Mouse (Mus musculus): ENCODE measurements around the gene Schip1.

Schip1 gene

DNA sequence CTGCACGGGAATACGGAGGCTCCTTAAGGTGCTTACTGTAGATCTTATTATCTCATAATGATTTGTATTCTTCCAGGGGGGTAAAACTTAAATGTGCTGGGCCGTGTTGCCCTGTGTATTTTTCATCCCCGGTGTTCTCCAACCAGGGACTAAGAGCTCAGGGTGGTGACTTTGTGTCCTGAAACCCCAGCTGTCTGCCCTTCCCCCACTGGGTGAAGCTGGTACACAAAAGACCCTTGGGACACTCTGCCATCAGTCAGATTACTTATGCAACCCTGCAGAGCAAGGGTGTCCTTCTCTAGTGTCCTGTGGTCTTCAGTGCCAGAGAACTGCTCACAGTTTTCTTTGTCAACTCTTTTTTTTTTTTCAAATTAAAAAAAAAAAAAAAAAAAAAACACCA is 520.6 kb downstream of the Schip1 start:
- DNase-seq (ENCODE audit: low spot score) = no peak

GRCm38 (mm10) chr3:68586646-68587064 is 522.1 kb downstream of the Schip1 start:
- DNase-seq (ENCODE audit: low spot score) = no peak

- no peak for DNase-seq (ENCODE audit: low spot score)
These were observed 523.1 kb downstream of the Schip1 start for GRCm38 (mm10) chr3:68587567-68588245.

DNA sequence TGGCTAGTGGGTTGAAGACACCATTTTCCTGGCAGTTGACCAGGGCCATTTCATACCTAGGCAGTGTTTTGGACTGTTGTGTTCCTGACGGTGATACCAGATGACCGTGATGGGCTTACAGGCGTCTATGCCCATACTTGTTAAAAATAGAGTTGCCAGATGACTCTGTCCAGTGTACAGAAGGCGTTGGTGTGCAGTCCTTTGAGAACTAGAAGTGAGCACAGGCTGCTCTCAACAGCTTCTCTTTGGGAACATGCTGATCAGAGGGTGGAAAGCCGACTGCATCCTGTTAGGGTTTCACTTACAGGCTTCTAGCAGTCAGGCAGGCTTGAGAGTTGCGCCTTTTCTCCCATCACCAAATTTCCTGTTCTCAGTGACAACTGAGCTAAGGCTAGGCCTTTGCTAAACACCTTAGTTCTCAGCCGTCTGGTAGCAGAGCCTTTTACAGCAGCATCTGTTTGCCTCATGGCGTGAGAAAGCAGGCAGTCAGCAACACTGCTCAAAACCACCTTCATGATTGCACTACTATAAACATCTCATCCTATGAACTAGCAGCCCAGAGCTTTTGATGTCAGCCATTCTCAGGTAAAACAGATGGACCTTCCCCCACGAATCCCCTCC is 524.7 kb downstream of the Schip1 start:
- DNase-seq (ENCODE audit: low spot score) = no peak

DNA sequence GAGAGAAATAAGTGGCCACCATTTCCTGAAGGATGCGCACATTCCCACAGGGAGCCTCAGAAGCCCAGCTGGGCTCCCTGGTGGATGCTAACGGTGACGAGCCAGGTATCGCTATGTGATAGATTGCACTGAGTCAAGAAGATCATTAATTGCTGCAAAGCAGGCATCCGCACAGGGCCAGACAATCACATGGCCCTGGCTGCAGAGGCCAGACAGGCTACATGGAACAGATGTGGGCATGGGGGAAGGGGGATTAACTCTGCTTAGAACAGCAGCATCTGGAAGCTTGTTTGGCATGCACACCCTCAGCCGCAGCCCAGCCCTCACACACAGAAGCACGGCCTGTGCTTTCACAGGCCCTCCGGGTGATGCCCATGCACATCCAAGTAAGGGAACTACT is 525.8 kb downstream of the Schip1 start:
- DNase-seq (ENCODE audit: low spot score) = no peak

DNA sequence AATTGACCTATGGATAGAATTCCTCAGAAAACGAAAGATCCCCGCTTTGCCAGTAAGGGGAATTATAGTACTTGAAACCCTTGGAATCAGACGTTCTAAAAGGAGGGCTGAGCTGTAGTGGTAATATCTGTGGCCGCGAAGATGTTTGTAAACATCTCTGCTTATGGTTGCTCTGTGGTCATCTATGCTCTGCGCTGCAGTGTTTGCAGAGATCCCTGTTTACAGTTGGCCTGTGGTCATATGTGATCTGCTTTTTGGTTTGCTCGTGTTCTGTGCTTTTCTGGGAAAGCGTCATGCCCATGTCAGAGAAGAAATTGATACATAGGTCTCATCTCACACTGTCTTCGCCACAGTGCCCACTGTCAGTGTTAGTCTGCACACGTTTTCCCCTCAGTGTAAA is 528.0 kb downstream of the Schip1 start:
- no peak for DNase-seq (ENCODE audit: low spot score)

DNA sequence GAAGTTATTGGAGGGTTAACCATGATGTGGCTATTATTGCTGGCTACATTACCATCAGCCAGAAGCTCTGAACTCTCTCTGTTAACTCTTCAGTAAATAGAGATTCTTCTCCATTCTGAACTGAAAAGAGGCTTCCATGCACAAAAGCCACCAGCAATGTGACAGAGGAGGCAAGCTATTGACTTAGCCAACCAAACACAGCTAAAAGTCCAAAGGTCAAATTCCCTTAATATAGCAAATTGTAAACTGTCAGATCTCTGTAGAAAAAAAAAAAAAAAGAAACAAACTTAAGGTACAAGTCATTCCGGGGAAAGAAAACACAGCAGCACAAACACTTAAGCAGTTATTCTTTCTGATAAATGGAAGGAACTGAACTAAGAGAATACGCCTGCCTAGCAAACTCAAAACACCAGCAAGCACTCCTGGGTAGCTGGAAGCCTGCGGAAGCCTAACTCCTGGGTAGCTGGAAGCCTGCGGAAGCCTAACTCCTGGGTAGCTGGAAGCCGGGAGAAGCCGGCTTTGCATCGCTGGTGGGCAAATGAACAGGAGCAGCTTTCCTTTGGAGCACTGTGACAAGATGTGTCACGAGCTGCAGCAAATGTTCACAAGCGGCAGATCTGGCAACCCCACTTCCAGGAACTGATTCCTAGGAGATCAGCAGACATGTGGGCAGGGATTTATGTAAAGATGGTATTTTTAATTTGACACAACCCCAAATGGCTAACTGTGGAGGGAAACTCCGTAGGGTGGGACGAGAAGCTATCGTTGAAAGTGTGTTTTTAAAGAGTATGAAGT is 528.7 kb downstream of the Schip1 start:
- no peak for DNase-seq (ENCODE audit: low spot score)

DNA sequence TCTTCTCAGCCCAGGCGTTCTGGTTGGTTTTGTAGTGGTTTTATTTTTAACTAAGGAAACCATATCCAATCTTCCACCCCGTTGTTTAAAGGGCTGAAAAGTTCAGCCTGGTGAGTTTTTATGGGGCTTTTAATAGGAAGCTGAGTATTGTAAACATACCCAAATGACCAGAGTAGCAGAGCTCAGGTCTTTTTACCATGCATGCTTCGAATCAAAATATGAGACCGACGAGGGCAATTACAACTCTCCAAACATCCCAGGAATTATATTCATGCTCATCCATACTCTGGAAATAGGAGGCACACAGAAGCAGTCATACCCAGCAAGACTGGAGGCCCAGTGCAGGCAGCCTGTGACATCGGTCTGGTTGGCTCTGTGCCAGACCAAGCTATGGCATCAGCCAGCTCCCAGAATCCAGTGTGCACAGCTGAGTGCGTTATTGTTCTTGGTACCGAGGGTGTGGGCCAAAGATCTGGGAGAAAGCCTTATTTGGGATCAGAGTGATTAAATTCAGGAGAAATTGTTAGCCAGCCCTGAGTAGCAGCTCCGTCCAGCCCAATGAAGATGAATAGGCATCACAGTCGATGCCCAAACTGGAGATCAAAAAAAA is 530.8 kb downstream of the Schip1 start:
- DNase-seq (ENCODE audit: low spot score) = no peak

DNA sequence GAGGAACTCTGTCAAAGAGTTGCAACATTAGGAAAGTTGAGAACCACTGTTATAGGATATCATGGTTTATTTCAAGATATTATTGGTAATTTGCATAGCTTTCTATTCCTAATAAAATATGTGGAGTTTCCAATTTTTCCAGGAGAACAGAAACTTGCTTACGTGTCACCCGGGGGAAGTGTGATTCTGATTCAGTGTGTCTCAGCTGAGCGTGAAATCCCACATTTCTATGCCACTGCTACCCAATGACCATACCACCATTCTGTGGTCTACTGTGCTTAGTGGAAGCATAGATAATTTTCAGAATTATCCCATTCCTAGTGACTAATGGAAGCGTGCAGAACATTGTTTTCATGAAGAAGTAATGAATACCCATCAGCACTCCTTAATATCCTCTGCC is 532.3 kb downstream of the Schip1 start:
- DNase-seq (ENCODE audit: low spot score) = no peak

DNA sequence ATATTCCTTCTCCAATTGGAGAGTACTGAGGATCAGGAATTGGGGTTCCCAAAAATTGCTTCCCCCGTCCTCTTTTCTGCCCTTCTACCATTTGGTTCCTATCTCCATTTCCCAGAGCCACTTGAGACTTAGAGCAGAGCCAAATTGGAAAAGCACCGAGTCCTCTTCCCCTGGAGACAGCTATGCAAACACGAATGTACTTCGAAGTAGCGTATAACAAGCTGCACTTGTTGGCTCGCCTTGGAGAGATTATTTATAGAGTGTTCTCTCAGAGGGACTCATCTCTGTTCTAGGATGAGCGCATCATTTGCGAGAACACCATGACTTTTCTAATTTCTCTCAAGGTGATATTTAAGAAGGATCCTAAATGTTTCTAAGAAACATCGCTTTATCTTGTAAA is 538.3 kb downstream of the Schip1 start:
- DNase-seq (ENCODE audit: low spot score) = no peak

GRCm38 (mm10) chr3:68604467-68604866 is 539.9 kb downstream of the Schip1 start:
- DNase-seq (ENCODE audit: low spot score) = no peak

- no peak for DNase-seq (ENCODE audit: low spot score)
These were observed 540.4 kb downstream of the Schip1 start for GRCm38 (mm10) chr3:68604962-68605361.

- no peak for DNase-seq (ENCODE audit: low spot score)
These were observed 541.5 kb downstream of the Schip1 start for GRCm38 (mm10) chr3:68605942-68606603.

- DNase-seq (ENCODE audit: low spot score) = no peak
These were observed 542.1 kb downstream of the Schip1 start for GRCm38 (mm10) chr3:68606730-68607129.

DNA sequence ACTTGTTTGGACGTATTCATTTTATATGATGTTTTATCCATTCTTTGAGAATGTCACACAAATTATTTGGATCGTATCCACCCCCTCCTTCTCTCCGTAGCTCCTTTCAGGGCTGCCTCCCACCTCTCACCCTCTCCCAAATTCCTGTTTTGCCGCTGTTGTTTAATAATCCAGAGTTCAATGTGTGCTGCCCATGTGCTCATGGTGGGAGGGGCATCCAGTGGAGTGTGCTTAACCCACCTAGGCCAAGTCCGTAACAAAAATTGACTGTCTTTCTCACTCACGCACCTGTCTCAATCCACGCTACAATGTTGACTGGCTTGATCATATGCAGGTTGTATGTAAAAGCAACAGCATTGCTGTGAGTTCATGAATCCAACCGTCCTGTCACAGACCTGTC is 542.7 kb downstream of the Schip1 start:
- DNase-seq (ENCODE audit: low spot score) = no peak

DNA sequence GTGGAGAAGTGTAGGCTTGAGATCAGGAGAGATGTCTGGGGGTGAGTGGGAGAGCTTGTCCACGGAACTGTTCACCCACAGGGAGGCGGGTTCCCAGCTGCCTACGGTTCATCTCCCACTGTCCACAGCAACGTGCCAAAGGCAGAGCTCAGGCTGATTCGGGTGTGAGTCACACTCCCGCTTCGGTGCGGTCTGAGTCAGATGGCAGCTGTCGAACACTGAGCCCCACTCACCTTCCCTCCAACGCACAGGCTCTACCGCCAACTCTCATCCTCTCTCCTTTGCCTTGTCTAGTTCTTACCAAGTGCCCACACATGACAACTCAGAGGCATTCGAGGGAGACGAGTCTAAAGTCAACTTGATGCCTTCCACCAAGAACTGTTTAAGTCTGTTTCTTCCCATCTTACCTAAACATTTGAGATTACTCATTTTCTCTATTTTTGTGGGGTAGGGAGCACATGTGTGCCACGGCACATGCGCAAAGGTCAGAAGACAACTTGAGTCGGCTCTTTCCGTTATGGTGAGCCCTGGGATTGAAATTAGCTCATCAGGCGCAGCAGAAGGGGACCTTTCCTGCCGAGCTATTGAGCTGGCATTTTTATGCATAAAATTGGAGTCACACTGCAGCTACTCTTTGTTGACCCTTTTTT is 544.4 kb downstream of the Schip1 start:
- DNase-seq (ENCODE audit: low spot score) = no peak

DNA sequence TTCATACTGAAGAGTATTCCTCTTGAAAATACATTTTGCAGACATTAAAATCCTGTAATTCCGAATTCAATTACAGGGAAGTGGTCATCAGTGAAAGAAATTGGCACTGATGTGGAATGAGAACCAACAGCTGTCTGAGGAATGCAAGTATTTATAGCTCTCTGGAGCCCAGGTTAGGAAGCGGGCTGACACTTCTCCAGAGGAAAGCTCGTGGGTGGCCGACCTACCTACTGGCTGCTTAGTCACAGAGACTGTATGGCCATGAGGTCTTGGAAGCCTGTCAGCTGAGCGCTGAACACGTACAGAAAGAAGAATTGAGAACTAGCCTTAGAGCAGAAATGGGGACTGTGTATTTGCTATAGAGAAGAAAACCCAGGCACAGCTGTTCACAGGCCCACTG is 545.4 kb downstream of the Schip1 start:
- no peak for DNase-seq (ENCODE audit: low spot score)

DNA sequence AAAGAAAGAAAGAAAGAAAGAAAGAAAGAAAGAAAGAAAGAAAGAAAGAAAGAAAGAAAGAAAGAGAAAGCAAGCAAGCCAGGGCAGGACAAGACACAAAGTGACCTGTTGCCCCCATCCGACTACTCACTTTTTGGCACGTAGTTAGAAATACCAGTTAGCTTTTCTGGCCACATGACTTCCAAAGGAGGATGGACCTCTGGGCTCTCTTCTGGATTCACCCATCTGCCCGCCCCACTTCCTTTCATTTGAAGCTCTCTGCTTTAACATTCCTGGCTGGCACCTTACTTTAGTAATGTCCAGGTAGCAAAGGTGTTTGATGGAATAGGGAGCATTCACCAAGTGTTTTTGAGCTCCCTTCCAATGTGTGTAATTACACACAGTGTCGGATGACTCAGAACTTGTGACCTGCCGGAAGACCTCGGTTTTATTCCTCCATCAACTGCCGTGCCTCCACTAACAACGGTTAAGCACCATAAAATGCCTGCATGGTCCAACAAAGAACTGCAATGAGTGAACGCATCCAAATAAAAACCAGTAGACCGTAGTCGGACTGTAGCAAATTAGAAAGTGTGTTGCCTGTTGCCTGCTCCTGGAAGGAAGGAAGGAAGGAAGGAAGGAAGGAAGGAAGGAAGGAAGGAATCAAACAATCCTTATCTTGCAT is 546.1 kb downstream of the Schip1 start:
- no peak for DNase-seq (ENCODE audit: low spot score)

DNA sequence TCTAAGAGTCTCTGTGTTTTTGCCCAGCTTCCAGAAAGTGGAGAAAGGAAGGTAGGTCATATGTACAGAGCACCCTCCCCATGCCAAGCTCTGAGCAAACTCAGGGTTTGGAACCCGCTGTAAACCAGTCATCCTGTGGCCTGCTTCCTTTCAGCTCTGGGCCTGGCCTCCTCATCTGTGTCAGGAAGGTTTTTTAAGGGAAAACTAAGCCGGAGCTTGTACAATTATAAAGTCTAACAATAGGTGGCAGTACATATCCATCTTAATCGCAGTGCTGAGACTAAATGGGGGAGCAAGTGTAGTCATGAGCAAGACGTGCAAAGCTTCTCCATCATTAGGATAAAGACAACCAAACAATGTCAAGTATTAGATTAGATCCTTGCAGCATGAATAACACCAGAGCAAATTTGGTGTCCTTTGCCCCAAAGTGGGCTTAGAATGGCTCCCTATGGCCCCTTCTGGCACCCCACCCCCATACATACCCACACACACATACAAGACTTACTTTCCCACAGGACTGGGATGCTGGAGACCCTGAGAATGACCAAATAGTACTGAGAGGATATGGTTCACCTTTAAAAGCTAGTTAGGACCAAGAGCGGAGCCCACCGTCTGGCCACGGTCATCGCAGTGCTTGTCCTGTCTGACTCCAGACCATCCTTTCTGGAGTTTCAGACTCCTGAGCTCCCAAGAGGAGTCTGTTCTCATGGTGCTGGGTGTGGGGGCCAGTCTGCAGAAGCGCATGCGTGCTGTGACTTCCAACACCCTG is 550.6 kb downstream of the Schip1 start:
- DNase-seq (ENCODE audit: low spot score) = peak; percentile 17

- no peak for DNase-seq (ENCODE audit: low spot score)
These were observed 551.8 kb downstream of the Schip1 start for GRCm38 (mm10) chr3:68616363-68616762.
